Mouse (Mus musculus): Measurements from ENCODE around the gene Stx6.

Gene Stx6

GRCm38 (mm10) chr1:155205822-155206660 is 47.5 kb downstream of the Stx6 start:
- DNase-seq (ENCODE audit: low spot score in 2 of 2): no peak

DNA sequence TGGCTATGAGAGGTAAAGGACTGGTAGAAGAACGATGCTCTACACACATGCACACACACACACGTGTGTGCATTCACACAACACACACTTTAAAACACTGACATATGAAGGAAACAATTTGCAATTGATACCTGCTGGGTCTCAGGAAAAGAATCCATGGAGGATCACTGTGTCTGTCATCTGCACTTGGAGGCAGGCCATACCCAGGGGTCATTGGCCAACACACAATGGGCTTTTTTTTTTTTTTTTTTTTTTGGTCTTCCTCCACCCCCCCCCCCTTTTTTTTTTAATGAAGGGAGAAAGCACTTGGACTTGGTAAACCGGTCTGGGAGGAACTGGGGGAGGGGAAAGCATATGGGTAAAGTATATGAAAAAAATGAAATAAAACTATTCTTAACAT is 49.3 kb downstream of the Stx6 start:
- DNase-seq (ENCODE audit: low spot score in 2 of 2): no peak

DNA sequence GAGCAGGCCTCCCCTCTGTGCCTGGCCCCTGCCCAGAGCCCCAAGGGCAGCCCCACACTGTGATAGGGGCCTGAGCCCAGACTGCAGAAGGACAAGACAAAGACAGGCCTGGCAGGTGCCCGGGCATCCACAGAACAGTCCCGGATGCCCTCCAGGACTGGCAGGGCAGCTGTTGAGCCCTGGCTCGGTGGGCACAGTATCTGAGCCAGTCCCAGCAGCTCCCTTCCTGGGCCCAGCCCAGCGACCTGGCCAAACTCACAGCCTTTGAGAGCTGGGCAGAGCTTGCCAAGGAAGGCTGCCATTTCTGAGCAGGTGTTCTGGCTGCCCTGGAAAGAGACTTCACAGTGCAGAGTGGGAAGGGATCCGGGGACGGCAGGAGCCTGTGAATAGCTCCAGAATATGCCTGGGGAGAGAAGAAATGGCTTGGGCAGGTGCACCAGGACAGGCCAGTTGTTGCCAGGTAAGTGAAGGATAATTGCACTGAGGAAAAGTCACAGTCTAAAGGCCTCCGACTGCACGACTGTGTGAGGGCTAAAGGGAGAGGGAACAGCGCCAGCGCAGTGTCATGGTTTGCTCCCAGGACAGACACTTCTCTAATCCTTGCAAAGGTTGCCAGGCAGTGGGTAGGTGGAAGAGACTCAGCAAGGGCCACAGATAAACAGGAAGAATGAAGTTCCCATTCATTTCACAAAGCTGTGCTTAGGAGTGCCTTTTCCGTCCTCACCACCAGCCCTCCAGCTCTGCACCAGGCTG is 51.7 kb downstream of the Stx6 start:
- no peak for DNase-seq (ENCODE audit: low spot score in 2 of 2)

- DNase-seq (ENCODE audit: low spot score in 2 of 2): no peak
Measured at GRCm38 (mm10) chr1:155211017-155211416, 52.5 kb downstream of the Stx6 start.

DNA sequence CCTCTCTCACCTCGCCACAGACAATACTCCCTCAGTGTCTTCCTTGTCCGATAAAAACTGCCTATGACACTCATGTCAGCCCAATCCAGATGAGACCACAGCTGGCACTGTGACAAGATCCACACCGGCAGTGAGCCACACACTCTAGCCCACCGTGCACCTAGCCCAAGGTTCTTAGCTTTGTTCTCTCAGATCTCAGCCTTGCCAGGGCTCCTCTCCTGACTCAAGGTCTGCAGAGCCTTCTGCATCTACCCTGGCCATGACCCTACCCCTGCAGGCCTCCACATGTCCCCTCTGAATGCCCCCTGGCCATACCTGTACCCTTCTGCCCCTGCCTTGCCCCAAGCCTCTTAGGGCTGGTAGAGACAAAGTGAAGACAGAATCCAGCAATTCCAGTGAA is 53.6 kb downstream of the Stx6 start:
- no peak for DNase-seq (ENCODE audit: low spot score in 2 of 2)

DNA sequence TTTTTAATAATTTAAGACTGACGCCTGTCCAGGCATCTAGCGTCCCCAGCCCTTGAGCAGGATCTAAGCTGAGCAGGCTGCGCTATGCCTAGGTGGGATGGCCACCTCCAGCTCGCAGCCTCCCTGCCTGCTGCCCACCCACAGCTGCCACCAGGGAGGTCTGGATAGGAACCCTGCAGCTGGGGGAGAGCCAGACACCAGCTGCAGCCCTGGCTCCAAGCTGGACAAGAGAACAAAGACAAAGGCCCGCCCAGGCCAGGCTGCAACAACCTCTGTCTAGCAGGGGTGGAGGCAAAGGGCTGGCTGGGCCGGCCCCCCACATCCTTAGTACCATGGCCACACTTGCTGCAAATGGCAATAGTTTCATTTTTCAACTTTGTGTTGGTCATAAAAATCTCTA is 54.0 kb downstream of the Stx6 start:
- DNase-seq (ENCODE audit: low spot score in 2 of 2): no peak

DNA sequence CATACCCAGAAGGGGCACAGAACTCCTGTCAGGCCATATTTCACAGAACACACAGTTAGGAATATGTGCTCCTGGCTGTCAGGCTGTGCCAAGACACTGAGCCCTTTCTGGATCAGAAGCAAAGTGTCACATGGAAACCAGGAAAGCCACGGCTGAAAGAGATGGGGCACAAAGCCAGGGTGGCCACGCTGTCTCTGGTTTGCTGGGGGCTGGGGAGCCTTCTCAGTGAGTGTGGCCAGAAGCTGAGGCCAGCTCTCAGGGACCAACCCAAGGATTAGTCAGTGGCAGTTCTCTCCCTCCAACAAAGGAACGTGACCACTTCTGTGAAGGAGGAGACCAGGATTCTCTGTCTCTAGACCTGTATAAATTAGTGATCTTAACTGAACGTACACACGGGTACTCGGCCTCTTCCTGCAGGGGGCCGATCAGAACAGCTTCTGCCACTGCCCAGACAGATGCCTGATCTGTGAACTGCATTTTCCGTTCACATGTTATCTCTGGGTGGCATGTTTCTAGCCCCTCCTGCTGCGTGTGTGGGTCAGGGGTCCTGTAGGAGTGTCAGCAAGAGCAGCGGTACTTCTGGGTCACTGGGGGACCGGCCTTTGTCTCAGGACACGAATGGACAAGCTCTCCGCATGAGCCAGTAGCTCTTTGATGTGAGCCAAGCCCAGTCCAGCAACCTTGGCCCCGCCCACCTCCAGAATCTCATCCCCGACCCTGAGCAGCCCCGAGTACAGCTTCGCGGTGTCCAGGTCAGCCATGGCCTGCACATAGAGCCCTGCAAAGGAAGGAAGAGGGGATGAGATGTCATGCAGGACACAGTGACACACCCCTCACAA is 54.6 kb downstream of the Stx6 start:
- DNase-seq (ENCODE audit: low spot score in 2 of 2): no peak

DNA sequence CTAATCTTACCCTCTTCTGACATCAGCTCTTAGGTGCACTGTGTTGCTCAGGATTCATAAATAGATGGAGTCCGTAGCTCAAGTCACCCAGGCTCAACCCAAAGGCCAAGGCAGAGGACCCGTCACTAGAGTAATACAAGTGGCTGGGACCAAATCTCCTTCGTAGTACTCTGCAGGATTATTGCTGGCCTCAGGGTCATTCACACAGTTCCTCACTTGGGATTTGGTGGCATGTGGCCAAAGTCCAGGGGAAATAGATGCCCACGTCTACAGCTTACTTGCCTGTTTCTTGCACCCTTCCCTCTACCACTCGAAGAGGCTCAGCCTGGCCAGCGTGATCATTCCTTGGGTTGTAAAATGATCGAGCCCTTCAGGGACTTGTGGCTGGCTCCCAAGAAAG is 55.4 kb downstream of the Stx6 start:
- DNase-seq (ENCODE audit: low spot score in 2 of 2): no peak

DNA sequence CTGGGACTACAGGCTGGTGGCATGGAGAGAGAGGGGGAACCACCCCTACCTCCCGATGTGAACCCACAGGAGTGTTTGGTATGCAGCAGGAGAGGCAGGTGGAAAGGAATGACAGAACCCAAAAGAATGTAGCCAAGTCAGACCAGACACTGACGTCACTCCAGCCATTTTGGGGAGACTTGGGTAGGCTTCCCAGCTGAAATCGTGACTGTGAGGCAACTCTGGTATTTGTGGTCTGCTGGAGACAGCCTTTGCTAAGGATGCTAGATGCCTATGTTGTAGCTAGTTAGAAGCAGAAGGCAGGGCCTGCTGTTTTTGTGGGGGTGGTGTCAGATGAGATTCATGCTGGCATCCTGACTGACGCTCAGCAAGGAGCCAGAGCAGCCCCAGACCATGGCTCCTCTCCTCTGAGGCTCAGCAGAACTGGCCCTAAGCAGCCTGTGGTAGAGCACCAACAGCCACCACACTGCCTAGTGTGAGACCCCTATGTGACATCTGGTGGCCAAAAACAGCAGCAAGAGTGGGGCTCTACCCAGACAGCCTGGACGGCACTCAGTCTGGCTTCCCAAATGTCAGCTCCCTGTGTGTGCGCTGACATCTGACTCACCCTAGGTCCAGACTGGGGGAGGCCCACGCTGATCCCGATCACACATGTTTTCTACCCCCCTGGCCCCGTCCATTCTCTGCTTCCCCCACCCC is 56.7 kb downstream of the Stx6 start:
- peak in 1 of 2 experiments; percentile 68 for DNase-seq (ENCODE audit: low spot score in 2 of 2)

- DNase-seq (ENCODE audit: low spot score in 2 of 2): no peak
Measured at GRCm38 (mm10) chr1:155216313-155216712, 57.8 kb downstream of the Stx6 start.

DNA sequence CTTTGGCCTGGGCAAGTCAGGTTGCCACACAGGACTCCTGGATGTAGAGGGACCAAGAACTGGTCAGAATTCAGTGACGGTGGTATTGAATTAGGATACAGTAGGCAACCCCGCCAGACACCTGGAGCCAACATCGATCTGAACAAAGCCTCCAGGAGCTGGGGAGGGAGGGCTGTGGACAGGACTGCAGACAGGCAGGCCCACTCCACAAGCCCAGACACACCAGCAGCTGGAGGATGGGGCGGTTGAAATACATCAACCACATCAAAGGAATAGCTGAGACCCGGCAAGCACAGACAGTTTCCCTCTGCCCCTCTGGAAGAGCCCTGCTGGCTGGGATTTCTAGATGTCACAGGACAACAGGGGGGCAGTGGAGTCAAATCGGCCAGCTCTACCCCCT is 58.3 kb downstream of the Stx6 start:
- no peak for DNase-seq (ENCODE audit: low spot score in 2 of 2)

DNA sequence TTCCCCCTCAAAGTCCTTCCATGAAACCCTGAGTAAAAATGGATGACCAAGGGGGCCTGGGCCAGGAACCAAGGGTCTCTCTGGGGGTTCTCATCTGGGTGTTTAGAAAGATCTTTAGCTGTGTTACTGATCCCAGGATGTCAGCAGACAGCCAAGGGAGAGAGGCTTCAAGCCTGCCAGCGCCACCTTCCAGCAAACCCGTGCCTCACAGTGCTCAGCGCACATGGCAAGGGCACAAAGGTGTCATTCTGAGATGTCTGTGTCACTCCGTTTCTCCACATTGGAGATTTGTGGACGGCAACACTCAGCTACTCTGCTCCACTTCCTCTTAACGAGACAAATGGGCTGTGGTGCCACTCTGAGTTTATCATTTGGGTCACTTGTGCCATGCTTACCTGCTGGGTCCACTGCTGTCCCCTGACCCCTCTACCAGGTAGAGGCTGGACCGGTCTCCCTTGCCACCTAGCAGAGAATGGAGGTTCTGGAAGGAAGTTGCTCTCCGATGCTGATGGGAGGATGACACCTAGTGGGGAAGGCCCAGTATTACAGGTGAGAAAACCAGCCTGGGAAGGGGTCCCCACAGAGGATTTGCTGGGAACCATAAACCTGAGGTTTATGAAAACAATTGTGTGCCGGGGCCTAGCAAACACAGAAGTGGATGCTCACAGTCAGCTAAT is 59.5 kb downstream of the Stx6 start:
- DNase-seq (ENCODE audit: low spot score in 2 of 2): peak in 1 of 2 experiments; percentile 67

- no peak for DNase-seq (ENCODE audit: low spot score in 2 of 2)
Measured at GRCm38 (mm10) chr1:155218924-155219323, 60.4 kb downstream of the Stx6 start.

- no peak for DNase-seq (ENCODE audit: low spot score in 2 of 2)
Measured at GRCm38 (mm10) chr1:155222101-155222669, 63.7 kb downstream of the Stx6 start.

- no peak for DNase-seq (ENCODE audit: low spot score in 2 of 2)
Measured at GRCm38 (mm10) chr1:155223036-155223435, 64.5 kb downstream of the Stx6 start.

DNA sequence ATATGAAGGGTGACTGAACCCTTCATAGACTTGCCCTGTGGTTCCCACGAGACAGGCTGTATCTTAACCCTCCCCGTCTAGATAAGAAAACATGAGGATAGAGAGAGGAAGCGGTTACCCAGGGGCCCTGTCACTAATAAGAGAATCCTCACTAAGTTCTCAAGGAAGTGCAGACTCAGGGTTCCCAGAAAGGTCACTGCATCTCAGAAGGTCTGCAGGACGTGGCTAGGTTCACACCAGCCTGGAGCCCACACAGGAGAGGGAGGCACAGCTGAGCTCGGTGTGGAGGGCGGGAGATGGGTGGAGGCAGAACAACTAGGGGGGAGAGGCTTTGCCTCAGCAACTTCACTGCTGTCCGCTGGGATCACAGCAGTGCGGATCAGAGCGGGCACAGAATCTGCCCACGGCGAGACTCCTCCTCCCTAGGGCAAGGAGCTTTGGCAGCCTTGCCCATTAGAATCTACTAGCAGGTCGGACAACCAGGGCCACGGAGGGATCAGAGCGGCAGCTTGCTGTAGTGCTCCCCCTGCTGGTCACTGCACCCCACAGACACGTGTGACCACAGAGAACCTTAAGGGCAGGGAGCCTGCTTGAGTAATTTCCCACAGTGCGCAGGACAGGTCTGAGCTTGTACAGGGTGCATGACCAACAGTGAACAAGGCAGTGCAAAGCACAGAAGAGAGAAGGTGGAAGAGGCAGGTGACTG is 65.5 kb downstream of the Stx6 start:
- DNase-seq (ENCODE audit: low spot score in 2 of 2): peak in 1 of 2 experiments; percentile 70

DNA sequence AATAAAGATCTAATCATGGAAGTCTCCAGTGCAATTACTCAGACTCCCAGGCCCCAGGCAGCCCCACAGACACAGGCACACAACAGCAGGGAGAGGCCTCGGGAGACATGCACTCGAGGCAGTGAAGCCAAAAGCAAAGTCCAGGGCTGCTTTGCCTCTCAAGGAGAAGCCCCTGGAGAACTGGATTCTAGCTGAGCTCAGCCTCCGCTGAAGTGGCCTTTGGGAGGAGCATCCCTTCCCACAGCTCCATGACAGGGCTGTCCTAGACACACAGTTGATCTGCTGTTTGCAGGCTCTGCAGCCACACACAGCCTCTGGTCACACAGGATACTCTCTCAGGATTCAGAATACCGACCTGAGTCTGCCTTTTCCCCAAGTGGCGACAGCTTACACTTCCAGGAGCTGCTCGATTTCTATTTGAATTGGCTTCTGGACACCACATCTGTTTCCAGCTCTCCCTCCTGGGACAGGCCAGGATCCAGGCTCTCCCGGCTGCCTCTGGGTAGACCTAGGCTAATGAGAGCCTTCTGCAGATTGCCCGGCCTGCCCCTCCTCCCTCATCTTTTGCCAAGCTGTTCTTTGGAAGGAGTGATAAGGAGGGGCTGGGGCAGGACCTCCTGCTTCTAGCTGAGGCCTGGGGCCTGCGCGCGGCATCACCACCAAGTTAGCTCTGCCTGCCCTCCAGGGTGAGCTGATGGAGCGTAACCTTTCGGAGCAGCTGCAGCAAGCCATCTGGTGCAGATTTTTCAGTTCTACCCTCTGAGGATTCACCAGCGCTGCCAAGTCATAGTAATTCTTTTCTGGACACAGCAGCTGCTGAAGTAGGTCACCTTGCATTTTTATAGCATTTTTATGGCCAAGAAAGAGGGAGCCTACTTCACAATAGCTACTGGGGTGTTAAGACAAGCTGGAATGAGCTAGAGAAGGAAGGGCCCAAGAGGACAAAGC is 71.2 kb downstream of the Stx6 start:
- DNase-seq (ENCODE audit: low spot score in 2 of 2): no peak

DNA sequence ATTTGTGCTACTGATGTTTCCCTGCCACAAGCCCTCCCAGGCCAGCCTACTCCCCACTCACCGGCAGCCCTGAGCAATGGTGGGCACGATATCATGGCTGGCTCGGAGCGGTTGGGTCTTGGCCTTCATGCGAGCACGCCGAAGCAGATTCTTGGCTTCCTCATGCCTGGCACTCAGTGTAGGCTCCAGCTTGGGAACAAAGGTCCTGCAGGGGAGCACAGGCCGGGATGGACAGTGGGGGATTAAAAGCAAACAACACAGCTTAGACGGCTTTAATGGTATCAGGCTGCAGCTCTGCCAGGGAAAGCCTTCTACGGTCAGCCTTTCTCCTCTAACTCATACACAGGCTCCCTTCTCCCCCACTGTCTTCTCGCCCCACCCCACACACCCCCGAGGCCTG is 73.9 kb downstream of the Stx6 start:
- DNase-seq (ENCODE audit: low spot score in 2 of 2): no peak

DNA sequence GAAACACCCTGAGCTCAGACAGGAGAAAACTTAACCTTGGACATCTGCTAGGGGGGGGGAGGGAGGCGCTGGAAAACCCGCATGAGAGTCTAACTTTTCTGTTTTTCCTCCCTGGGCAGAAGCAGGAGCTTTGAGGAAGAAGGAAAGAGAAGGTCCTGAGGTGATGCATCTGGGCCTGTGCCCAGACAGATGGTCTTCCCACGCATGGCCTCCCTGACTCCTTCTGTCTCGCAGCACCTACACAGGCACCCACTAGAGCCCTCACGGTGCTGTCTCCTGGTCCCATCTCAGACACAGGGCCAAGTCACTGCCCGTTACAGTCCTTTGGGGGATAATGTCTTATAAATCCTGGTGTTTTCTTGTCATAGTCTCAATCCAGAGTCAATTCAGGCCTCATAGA is 74.3 kb downstream of the Stx6 start:
- DNase-seq (ENCODE audit: low spot score in 2 of 2): peak in 1 of 2 experiments; percentile 4

All from frontal cortex, postnatal 14 days (tissue).